Mouse (Mus musculus): ENCODE results near the gene Nol4l. TPM values are rescaled to one million over a fixed set of nuclear protein-coding genes. Genes with fewer than 3 reads are reported as not detected.

Gene Nol4l
- polyA plus RNA-seq (2014; fragmentation: Nextera tagmentation; extraction: Ambion mirVana): 11.6 and 12.9 TPM in 2 replicates

- Histone ChIP-seq H3K27me3 (replicated peaks; ENCODE audit: control insufficient read depth, insufficient read depth, low read length) (peaks cover 32% of the 10 kb centered on the region), H3K27ac (replicated peaks; ENCODE audit: low read depth, low read length) (0 out of 2 replicates have a peak within 1 kb of the TSS, but pooled peaks have one; percentile 48)
Observed at GRCm38 (mm10) chr2:153529931-153530766, at the start of gene Nol4l. Nol4l (minus strand) TSS chr2:153529971.

GRCm38 (mm10) chr2:153577122-153577521 lies 47.4 kb upstream of the Nol4l start:
- no peak for DNase-seq (ENCODE audit: low spot score)
- peak; percentile 53; the same call in 1 of the 2 replicates for ATAC-seq (ENCODE audit: low read depth)
- 59% methylated on average over 4 of the region's 4 CpGs for WGBS

More at GRCm38 (mm10) chr2:153529931-153530766, at the start of gene Nol4l:
- DNase-seq (ENCODE audit: low spot score): peak; percentile 34
- Histone ChIP-seq H3K4me3 (ENCODE audit: low read depth, low read length) (peak within 1 kb of the TSS; percentile 67), H3K36me3 (ENCODE audit: control insufficient read depth, insufficient read depth, low read length) (no peaks in the 10 kb centered on the region), H3K4me2 (ENCODE audit: low read depth, low read length) (peak within 1 kb of the TSS; percentile 99), H3K9ac (ENCODE audit: low read depth, low read length) (peak within 1 kb of the TSS; percentile 67), H3K9me3 (ENCODE audit: control insufficient read depth, low read length) (no peaks in the 10 kb centered on the region), H3K4me1 (ENCODE audit: control insufficient read depth, insufficient read depth, low read length) (peaks cover 13% of the 10 kb centered on the region; the same call in 1 of the 2 replicates)
- ATAC-seq (ENCODE audit: low read depth): peak; percentile 11; the same call in 1 of the 2 replicates
- WGBS: 3% methylated on average over 11 of the region's 86 CpGs

GRCm38 (mm10) chr2:153576150-153576549 lies 46.4 kb upstream of the Nol4l start:
- no peak overlapping the region for H3K27ac ChIP-seq (replicated peaks; ENCODE audit: low read depth, low read length)
- 58% methylated on average over 3 of the region's 3 CpGs for WGBS
- DNase-seq (ENCODE audit: low spot score): no peak
- H3K4me2 ChIP-seq (ENCODE audit: low read depth, low read length): no peak overlapping the region
- no peaks in the 10 kb centered on the region for H3K9me3 ChIP-seq (ENCODE audit: control insufficient read depth, low read length)
- no peaks in the 10 kb centered on the region for H3K27me3 ChIP-seq (replicated peaks; ENCODE audit: control insufficient read depth, insufficient read depth, low read length)
- no peaks in the 10 kb centered on the region for H3K4me1 ChIP-seq (ENCODE audit: control insufficient read depth, insufficient read depth, low read length)
- no peak overlapping the region for H3K9ac ChIP-seq (ENCODE audit: low read depth, low read length)
- no peaks in the 10 kb centered on the region for H3K36me3 ChIP-seq (ENCODE audit: control insufficient read depth, insufficient read depth, low read length)
- no peak for ATAC-seq (ENCODE audit: low read depth)
- H3K4me3 ChIP-seq (ENCODE audit: low read depth, low read length): no peak overlapping the region

More at GRCm38 (mm10) chr2:153577122-153577521, 47.4 kb upstream of the Nol4l start:
- H3K4me3 ChIP-seq (ENCODE audit: low read depth, low read length): no peak overlapping the region
- no peak overlapping the region for H3K27ac ChIP-seq (replicated peaks; ENCODE audit: low read depth, low read length)
- H3K36me3 ChIP-seq (ENCODE audit: control insufficient read depth, insufficient read depth, low read length): no peaks in the 10 kb centered on the region
- no peak overlapping the region for H3K4me2 ChIP-seq (ENCODE audit: low read depth, low read length)
- H3K9me3 ChIP-seq (ENCODE audit: control insufficient read depth, low read length): no peaks in the 10 kb centered on the region
- H3K4me1 ChIP-seq (ENCODE audit: control insufficient read depth, insufficient read depth, low read length): no peaks in the 10 kb centered on the region
- H3K27me3 ChIP-seq (replicated peaks; ENCODE audit: control insufficient read depth, insufficient read depth, low read length): no peaks in the 10 kb centered on the region
- no peak overlapping the region for H3K9ac ChIP-seq (ENCODE audit: low read depth, low read length)

GRCm38 (mm10) chr2:153575554-153575953 lies 45.8 kb upstream of the Nol4l start:
- Histone ChIP-seq H3K9ac (ENCODE audit: low read depth, low read length) (no peak overlapping the region), H3K4me2 (ENCODE audit: low read depth, low read length) (no peak overlapping the region), H3K27me3 (replicated peaks; ENCODE audit: control insufficient read depth, insufficient read depth, low read length) (no peaks in the 10 kb centered on the region), H3K4me3 (ENCODE audit: low read depth, low read length) (no peak overlapping the region), H3K27ac (replicated peaks; ENCODE audit: low read depth, low read length) (no peak overlapping the region), H3K4me1 (ENCODE audit: control insufficient read depth, insufficient read depth, low read length) (no peaks in the 10 kb centered on the region), H3K36me3 (ENCODE audit: control insufficient read depth, insufficient read depth, low read length) (no peaks in the 10 kb centered on the region), H3K9me3 (ENCODE audit: control insufficient read depth, low read length) (no peaks in the 10 kb centered on the region)
- 37% methylated on average over 5 of the region's 6 CpGs for WGBS
- no peak for DNase-seq (ENCODE audit: low spot score)
- ATAC-seq (ENCODE audit: low read depth): no peak

GRCm38 (mm10) chr2:153573101-153573500 lies 43.3 kb upstream of the Nol4l start:
- Histone ChIP-seq H3K27ac (replicated peaks; ENCODE audit: low read depth, low read length) (no peak overlapping the region), H3K9me3 (ENCODE audit: control insufficient read depth, low read length) (no peaks in the 10 kb centered on the region), H3K36me3 (ENCODE audit: control insufficient read depth, insufficient read depth, low read length) (no peaks in the 10 kb centered on the region), H3K4me3 (ENCODE audit: low read depth, low read length) (no peak overlapping the region), H3K9ac (ENCODE audit: low read depth, low read length) (no peak overlapping the region), H3K27me3 (replicated peaks; ENCODE audit: control insufficient read depth, insufficient read depth, low read length) (no peaks in the 10 kb centered on the region), H3K4me2 (ENCODE audit: low read depth, low read length) (no peak overlapping the region), H3K4me1 (ENCODE audit: control insufficient read depth, insufficient read depth, low read length) (no peaks in the 10 kb centered on the region)
- DNase-seq (ENCODE audit: low spot score): no peak
- no peak for ATAC-seq (ENCODE audit: low read depth)
- WGBS: 92% methylated on average over 9 of the region's 9 CpGs

DNA sequence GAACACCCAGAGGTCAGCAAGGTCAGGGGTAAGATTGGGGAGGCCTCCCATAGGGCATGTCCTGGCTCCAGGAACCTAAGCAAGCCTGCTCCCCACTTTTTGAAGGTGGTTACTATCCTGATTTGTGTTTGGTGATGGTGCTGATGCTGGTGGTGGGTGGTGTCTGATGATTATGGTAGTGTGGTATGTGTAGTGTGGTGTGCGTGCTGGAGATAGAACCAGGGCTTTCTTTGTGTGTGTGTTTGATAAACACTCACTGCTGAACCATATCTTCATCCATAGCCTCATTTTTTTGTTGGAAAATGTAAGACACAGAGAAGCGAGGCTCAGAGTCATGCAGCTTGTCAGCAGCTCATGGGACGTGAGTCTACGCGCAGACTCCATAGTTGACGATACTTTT lies 38.8 kb upstream of the Nol4l start:
- ATAC-seq (ENCODE audit: low read depth): no peak
- WGBS: 93% methylated on average over 6 of the region's 6 CpGs
- no peaks in the 10 kb centered on the region for H3K36me3 ChIP-seq (ENCODE audit: control insufficient read depth, insufficient read depth, low read length)
- H3K27ac ChIP-seq (replicated peaks; ENCODE audit: low read depth, low read length): no peak overlapping the region
- H3K27me3 ChIP-seq (replicated peaks; ENCODE audit: control insufficient read depth, insufficient read depth, low read length): no peaks in the 10 kb centered on the region
- H3K4me1 ChIP-seq (ENCODE audit: control insufficient read depth, insufficient read depth, low read length): no peaks in the 10 kb centered on the region
- H3K9ac ChIP-seq (ENCODE audit: low read depth, low read length): no peak overlapping the region
- H3K9me3 ChIP-seq (ENCODE audit: control insufficient read depth, low read length): no peaks in the 10 kb centered on the region
- H3K4me3 ChIP-seq (ENCODE audit: low read depth, low read length): no peak overlapping the region
- no peak for DNase-seq (ENCODE audit: low spot score)
- no peak overlapping the region for H3K4me2 ChIP-seq (ENCODE audit: low read depth, low read length)

DNA sequence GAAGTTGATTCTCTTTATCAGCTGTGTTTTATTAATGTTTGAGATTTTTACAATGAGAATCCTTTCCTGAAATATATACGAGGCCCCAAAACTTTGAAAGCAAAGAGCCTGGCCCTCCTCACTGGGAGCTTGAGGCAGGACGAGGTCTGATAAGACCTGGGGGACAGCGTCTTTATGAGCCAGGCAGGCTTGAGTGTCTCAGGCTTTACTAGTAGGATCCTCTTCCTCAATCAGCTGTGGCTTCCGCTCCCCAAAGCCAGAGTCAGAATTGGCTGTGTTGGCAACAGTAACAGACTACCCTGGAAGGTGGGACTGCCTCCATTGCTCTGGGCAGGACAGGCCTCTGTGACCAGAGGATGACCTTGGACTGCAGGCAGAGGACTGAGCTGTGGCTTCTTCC lies 38.2 kb upstream of the Nol4l start:
- 63% methylated on average over 4 of the region's 4 CpGs for WGBS
- no peaks in the 10 kb centered on the region for H3K36me3 ChIP-seq (ENCODE audit: control insufficient read depth, insufficient read depth, low read length)
- H3K27ac ChIP-seq (replicated peaks; ENCODE audit: low read depth, low read length): no peak overlapping the region
- ATAC-seq (ENCODE audit: low read depth) (no peak), DNase-seq (ENCODE audit: low spot score) (no peak)
- H3K9me3 ChIP-seq (ENCODE audit: control insufficient read depth, low read length): no peaks in the 10 kb centered on the region
- H3K4me2 ChIP-seq (ENCODE audit: low read depth, low read length): no peak overlapping the region
- H3K4me3 ChIP-seq (ENCODE audit: low read depth, low read length): no peak overlapping the region
- no peaks in the 10 kb centered on the region for H3K4me1 ChIP-seq (ENCODE audit: control insufficient read depth, insufficient read depth, low read length)
- no peaks in the 10 kb centered on the region for H3K27me3 ChIP-seq (replicated peaks; ENCODE audit: control insufficient read depth, insufficient read depth, low read length)
- H3K9ac ChIP-seq (ENCODE audit: low read depth, low read length): no peak overlapping the region

GRCm38 (mm10) chr2:153564343-153564742 lies 34.6 kb upstream of the Nol4l start:
- 85% methylated on average over 3 of the region's 3 CpGs for WGBS
- Histone ChIP-seq H3K4me2 (ENCODE audit: low read depth, low read length) (no peak overlapping the region), H3K9ac (ENCODE audit: low read depth, low read length) (no peak overlapping the region), H3K27ac (replicated peaks; ENCODE audit: low read depth, low read length) (no peak overlapping the region), H3K9me3 (ENCODE audit: control insufficient read depth, low read length) (no peaks in the 10 kb centered on the region), H3K4me3 (ENCODE audit: low read depth, low read length) (no peak overlapping the region), H3K4me1 (ENCODE audit: control insufficient read depth, insufficient read depth, low read length) (peaks cover 13% of the 10 kb centered on the region), H3K36me3 (ENCODE audit: control insufficient read depth, insufficient read depth, low read length) (no peaks in the 10 kb centered on the region), H3K27me3 (replicated peaks; ENCODE audit: control insufficient read depth, insufficient read depth, low read length) (0 out of 2 replicates have a peak, but pooled peaks cover 4% of the 10 kb centered on the region)
- no peak for DNase-seq (ENCODE audit: low spot score)
- no peak for ATAC-seq (ENCODE audit: low read depth)

Data from embryonic facial prominence, embryonic 14.5 days (tissue).